Mouse (Mus musculus): ENCODE measurements around the gene Stk10. TPM values are rescaled to one million over a fixed set of nuclear protein-coding genes. Genes with fewer than 3 reads are reported as not detected.

Gene Stk10
- polyA plus RNA-seq, 1 experiment from 2014 or later: 2.3 TPM

GRCm38 (mm10) chr11:32629713-32630211 is 96.7 kb downstream of the Stk10 start:
- Histone ChIP-seq H3K27me3 (replicated peaks) (no peaks in the 10 kb centered on the region), H3K4me2 (no peak overlapping the region), H3K4me3 (replicated peaks) (no peak overlapping the region), H3K9me3 (replicated peaks) (no peaks in the 10 kb centered on the region), H3K27ac (replicated peaks) (no peak overlapping the region), H3K36me3 (no peaks in the 10 kb centered on the region), H3K9ac (replicated peaks) (no peak overlapping the region), H3K4me1 (no peaks in the 10 kb centered on the region)
- 90% methylated on average over 4 of the region's 4 CpGs for WGBS
- ATAC-seq (ENCODE audit: low FRiP score): no peak

- H3K4me1 ChIP-seq: no peaks in the 10 kb centered on the region
- H3K4me3 ChIP-seq (replicated peaks): no peak overlapping the region
- no peaks in the 10 kb centered on the region for H3K27me3 ChIP-seq (replicated peaks)
- ATAC-seq (ENCODE audit: low FRiP score): no peak
- H3K9me3 ChIP-seq (replicated peaks): no peaks in the 10 kb centered on the region
- no peaks in the 10 kb centered on the region for H3K36me3 ChIP-seq
- no peak overlapping the region for H3K9ac ChIP-seq (replicated peaks)
- WGBS: 98% methylated on average over 5 of the region's 5 CpGs
- H3K27ac ChIP-seq (replicated peaks): no peak overlapping the region
- no peak overlapping the region for H3K4me2 ChIP-seq
Measured at GRCm38 (mm10) chr11:32632671-32633070, 99.6 kb downstream of the Stk10 start.

- no peak overlapping the region for H3K4me2 ChIP-seq
- no peaks in the 10 kb centered on the region for H3K9me3 ChIP-seq (replicated peaks)
- no peak overlapping the region for H3K27ac ChIP-seq (replicated peaks)
- no peaks in the 10 kb centered on the region for H3K4me1 ChIP-seq
- 68% methylated on average over 3 of the region's 3 CpGs for WGBS
- no peaks in the 10 kb centered on the region for H3K36me3 ChIP-seq
- no peak overlapping the region for H3K4me3 ChIP-seq (replicated peaks)
- ATAC-seq (ENCODE audit: low FRiP score): no peak
- no peak overlapping the region for H3K9ac ChIP-seq (replicated peaks)
- H3K27me3 ChIP-seq (replicated peaks): no peaks in the 10 kb centered on the region
Measured at GRCm38 (mm10) chr11:32633542-32633941, 100.4 kb downstream of the Stk10 start.

- Histone ChIP-seq H3K4me2 (no peak overlapping the region), H3K36me3 (no peaks in the 10 kb centered on the region), H3K9ac (replicated peaks) (no peak overlapping the region), H3K9me3 (replicated peaks) (no peaks in the 10 kb centered on the region), H3K27me3 (replicated peaks) (no peaks in the 10 kb centered on the region), H3K4me3 (replicated peaks) (no peak overlapping the region), H3K27ac (replicated peaks) (no peak overlapping the region), H3K4me1 (no peaks in the 10 kb centered on the region)
- ATAC-seq (ENCODE audit: low FRiP score): no peak
- WGBS: 90% methylated on average over 2 of the region's 2 CpGs
Measured at GRCm38 (mm10) chr11:32634143-32634542, 101.0 kb downstream of the Stk10 start.

- WGBS: 64% methylated on average over 2 of the region's 2 CpGs
- H3K4me2 ChIP-seq: no peak overlapping the region
- no peak overlapping the region for H3K4me3 ChIP-seq (replicated peaks)
- no peaks in the 10 kb centered on the region for H3K4me1 ChIP-seq
- no peaks in the 10 kb centered on the region for H3K9me3 ChIP-seq (replicated peaks)
- H3K27ac ChIP-seq (replicated peaks): no peak overlapping the region
- H3K27me3 ChIP-seq (replicated peaks): no peaks in the 10 kb centered on the region
- ATAC-seq (ENCODE audit: low FRiP score): no peak
- no peaks in the 10 kb centered on the region for H3K36me3 ChIP-seq
- H3K9ac ChIP-seq (replicated peaks): no peak overlapping the region
Measured at GRCm38 (mm10) chr11:32634842-32635241, 101.7 kb downstream of the Stk10 start.

- Histone ChIP-seq H3K4me3 (replicated peaks) (no peak overlapping the region), H3K4me1 (peaks cover 11% of the 10 kb centered on the region), H3K36me3 (no peaks in the 10 kb centered on the region), H3K27me3 (replicated peaks) (no peaks in the 10 kb centered on the region), H3K9ac (replicated peaks) (no peak overlapping the region), H3K9me3 (replicated peaks) (no peaks in the 10 kb centered on the region), H3K4me2 (no peak overlapping the region), H3K27ac (replicated peaks) (no peak overlapping the region)
- 77% methylated on average over 4 of the region's 4 CpGs for WGBS
- ATAC-seq (ENCODE audit: low FRiP score): no peak
Measured at GRCm38 (mm10) chr11:32636275-32636674, 103.2 kb downstream of the Stk10 start.

- no peak overlapping the region for H3K4me3 ChIP-seq (replicated peaks)
- peaks cover 21% of the 10 kb centered on the region for H3K4me1 ChIP-seq
- no peak overlapping the region for H3K9ac ChIP-seq (replicated peaks)
- ATAC-seq (ENCODE audit: low FRiP score): no peak
- no peaks in the 10 kb centered on the region for H3K9me3 ChIP-seq (replicated peaks)
- no peak overlapping the region for H3K27ac ChIP-seq (replicated peaks)
- H3K27me3 ChIP-seq (replicated peaks): no peaks in the 10 kb centered on the region
- no peak overlapping the region for H3K4me2 ChIP-seq
- H3K36me3 ChIP-seq: no peaks in the 10 kb centered on the region
- 90% methylated on average over 8 of the region's 8 CpGs for WGBS
Measured at GRCm38 (mm10) chr11:32638521-32639255, 105.6 kb downstream of the Stk10 start.

- ATAC-seq (ENCODE audit: low FRiP score): no peak
- H3K9ac ChIP-seq (replicated peaks): no peak overlapping the region
- H3K27me3 ChIP-seq (replicated peaks): no peaks in the 10 kb centered on the region
- H3K4me2 ChIP-seq: peak overlapping the region; percentile 79; the same call in 1 of the 2 replicates
- no peaks in the 10 kb centered on the region for H3K36me3 ChIP-seq
- no peaks in the 10 kb centered on the region for H3K9me3 ChIP-seq (replicated peaks)
- 95% methylated on average over 4 of the region's 4 CpGs for WGBS
- no peak overlapping the region for H3K27ac ChIP-seq (replicated peaks)
- peaks cover 34% of the 10 kb centered on the region for H3K4me1 ChIP-seq
- no peak overlapping the region for H3K4me3 ChIP-seq (replicated peaks)
Measured at GRCm38 (mm10) chr11:32640617-32641016, 107.5 kb downstream of the Stk10 start.

GRCm38 (mm10) chr11:32642249-32642876 is 109.3 kb downstream of the Stk10 start, which contains the start of gene Fbxw11:
Fbxw11 (plus strand) TSS chr11:32642724.
- no peaks in the 10 kb centered on the region for H3K36me3 ChIP-seq
- no peaks in the 10 kb centered on the region for H3K9me3 ChIP-seq (replicated peaks)
- H3K27ac ChIP-seq (replicated peaks): peak within 1 kb of the TSS; percentile 99
- peak within 1 kb of the TSS; percentile 97 for H3K9ac ChIP-seq (replicated peaks)
- ATAC-seq (ENCODE audit: low FRiP score): peak; percentile 95
- peak within 1 kb of the TSS; percentile 79 for H3K4me2 ChIP-seq
- H3K27me3 ChIP-seq (replicated peaks): no peaks in the 10 kb centered on the region
- H3K4me3 ChIP-seq (replicated peaks): peak within 1 kb of the TSS; percentile 75
- under 1% methylated on average over 64 of the region's 64 CpGs for WGBS
- H3K4me1 ChIP-seq: peaks cover 42% of the 10 kb centered on the region

GRCm38 (mm10) chr11:32642899-32643886 is 110.1 kb downstream of the Stk10 start:
- H3K9ac ChIP-seq (replicated peaks): peak overlapping the region; percentile 97
- peaks cover 46% of the 10 kb centered on the region for H3K4me1 ChIP-seq
- no peaks in the 10 kb centered on the region for H3K27me3 ChIP-seq (replicated peaks)
- peak; percentile 58 for ATAC-seq (ENCODE audit: low FRiP score)
- peak overlapping the region; percentile 99 for H3K27ac ChIP-seq (replicated peaks)
- H3K36me3 ChIP-seq: no peaks in the 10 kb centered on the region
- H3K4me3 ChIP-seq (replicated peaks): peak overlapping the region; percentile 75
- no peaks in the 10 kb centered on the region for H3K9me3 ChIP-seq (replicated peaks)
- under 1% methylated on average over 44 of the region's 54 CpGs for WGBS
- H3K4me2 ChIP-seq: peak overlapping the region; percentile 79

- 36% methylated on average over 3 of the region's 3 CpGs for WGBS
- Histone ChIP-seq H3K27ac (replicated peaks) (peak overlapping the region; percentile 99), H3K9ac (replicated peaks) (peak overlapping the region; percentile 97), H3K36me3 (no peaks in the 10 kb centered on the region), H3K9me3 (replicated peaks) (no peaks in the 10 kb centered on the region), H3K4me1 (peaks cover 50% of the 10 kb centered on the region), H3K4me2 (peak overlapping the region; percentile 79), H3K27me3 (replicated peaks) (no peaks in the 10 kb centered on the region), H3K4me3 (replicated peaks) (peak overlapping the region; percentile 75)
- ATAC-seq (ENCODE audit: low FRiP score): no peak
Measured at GRCm38 (mm10) chr11:32644010-32644409, 110.9 kb downstream of the Stk10 start.

All from neural tube, embryonic 15.5 days (tissue).